Mouse (Mus musculus) liver, adult (tissue): ENCODE measurements around the gene Tsks.

Experiments
- GATA4 ChIP-seq: IDR thresholded peaks from 2 replicates; pipeline ENCODE4 v1.6.1; 2014; ENCODE audit warnings: mild to moderate bottlenecking, low read length; ENCODE audit not compliant: insufficient replicate concordance

Gene Tsks

GRCm38 (mm10) chr7:44922530-44922929 lies 20.5 kb upstream of the Tsks start:
- TF ChIP-seq GATA4, result no peak

DNA sequence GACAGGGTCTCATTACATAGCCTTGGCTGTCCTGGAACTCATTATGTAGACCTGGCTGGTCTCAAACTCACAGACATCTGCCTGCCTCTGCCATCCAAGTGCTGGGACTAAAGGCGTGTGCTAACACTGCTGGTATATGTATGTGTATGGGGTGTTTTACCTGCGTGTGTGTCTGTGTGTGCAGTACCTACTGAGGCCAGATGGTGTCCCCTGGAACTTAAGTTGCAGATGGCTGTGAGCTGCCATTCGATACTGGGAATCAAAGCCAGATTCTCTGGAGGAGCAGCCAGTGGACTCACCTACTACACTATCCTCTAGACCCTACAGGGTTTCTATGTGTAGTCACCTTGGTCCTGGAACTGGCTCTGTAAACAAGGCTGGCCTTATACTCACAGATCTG lies 17.5 kb upstream of the Tsks start:
- TF ChIP-seq GATA4, result no peak

DNA sequence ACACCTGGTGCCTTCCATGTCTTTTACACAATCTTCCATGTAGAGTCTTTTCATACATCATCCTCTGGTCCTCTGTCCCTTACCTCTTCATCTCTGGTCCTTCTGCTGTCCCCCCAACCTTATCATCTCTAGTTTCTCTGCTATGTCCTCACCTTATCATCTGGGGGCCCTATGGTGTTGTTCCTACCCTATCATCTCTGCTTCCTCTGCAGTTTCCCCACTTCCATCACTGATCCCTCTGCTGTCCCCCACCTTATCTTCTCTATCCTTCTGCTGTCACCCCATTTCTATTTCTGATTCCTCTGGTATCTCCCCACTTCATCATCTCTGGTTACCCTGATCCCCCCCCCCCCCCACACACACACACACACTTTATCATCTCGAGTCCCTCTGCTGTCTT lies 14.4 kb upstream of the Tsks start:
- TF ChIP-seq GATA4, result no peak

DNA sequence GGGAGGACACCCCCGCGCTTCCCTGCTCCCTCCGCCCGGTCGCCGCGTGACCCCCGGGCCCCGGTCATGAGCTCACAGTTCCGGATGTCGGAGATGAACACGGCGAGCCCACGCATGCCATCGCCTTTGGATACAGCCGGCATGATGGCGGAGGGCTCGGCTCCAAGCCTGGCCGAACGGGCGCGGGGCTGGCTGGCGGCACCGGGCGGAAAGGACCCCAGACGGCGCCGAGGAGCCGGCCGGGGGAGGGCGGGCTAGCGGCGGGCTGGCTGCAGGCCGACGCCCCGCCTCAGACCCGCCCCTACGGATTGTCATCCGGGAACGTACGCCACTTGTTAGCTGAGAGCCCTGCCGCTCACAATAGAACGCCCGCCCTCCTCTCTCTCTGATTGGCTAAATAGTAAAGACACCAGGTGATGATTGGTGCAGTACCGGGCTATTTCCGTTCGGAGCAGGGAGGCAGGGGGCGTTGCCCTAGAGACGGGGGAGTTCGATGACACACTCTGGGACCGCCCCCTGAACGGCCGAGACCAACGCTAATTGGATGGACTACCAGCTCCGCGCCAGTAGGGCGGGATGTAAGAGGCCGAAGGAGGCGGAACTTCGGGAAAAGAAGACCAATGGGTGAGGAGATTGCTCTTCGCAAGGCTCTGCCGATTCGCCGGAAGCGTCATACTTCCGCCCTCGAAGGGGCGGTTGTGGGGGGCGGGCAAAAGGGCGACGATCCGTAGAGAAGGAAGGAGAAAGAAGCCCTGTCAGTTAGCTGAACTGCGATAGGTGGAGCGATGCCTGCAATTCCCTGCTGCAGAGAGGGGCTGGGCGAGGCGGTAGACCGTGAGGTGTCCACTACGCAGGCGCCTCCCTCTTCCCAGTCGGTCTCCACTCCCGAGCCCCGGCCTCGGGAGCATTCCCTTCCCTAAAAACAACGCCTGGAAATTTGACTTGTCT lies 13.5 kb upstream of the Tsks start, which contains the start of gene Ap2a1:
Gene Ap2a1, minus strand, starts transcription at position 293 of the 948 bp plus-strand sequence.
- no peak; the same call in 1 of the 2 replicates for TF ChIP-seq GATA4

DNA sequence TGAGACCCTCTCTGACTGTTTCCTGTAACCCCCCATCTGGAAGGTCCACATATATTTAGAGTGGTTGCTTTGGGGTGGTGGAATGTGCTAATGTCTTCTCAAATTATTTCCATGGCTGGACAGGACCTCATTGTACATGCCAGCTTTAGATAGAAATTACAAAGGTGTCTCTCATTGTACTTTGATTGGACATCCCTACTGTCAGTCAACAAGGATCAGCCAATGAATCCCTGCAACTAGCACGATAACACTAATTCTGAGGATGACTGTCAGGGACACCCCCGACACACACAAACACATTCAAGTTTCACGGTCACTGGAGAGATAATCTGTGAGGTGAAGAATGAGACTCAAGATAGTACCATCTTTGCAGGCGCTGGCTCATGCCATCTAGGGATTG lies 4.3 kb upstream of the Tsks start:
- no peak for TF ChIP-seq GATA4

- TF ChIP-seq GATA4, result no peak
Measured at GRCm38 (mm10) chr7:44949922-44950321, 6.9 kb downstream of the Tsks start.

DNA sequence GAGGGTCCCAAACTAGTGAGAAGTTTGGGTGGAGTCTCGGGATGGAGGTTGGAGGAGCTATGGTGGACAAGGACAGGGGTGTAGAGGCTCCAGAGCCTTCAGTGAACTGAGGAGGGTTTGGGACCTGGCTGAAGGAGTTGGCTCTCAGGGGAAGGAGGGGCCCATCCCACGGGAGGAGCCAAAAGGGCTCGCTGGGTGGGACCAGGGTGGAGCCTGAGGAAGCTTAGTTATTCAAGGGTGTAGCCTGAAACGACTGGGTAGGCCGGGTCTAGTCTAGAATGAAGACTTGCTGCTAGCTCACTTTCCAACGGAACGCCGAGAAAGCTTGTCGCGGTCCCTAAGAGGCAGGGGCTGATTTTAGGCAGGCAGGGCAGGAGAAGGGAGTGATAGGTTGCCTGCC lies 9.0 kb downstream of the Tsks start:
- no peak for TF ChIP-seq GATA4

- no peak for TF ChIP-seq GATA4
Measured at GRCm38 (mm10) chr7:44952611-44953306, 9.8 kb downstream of the Tsks start.

GRCm38 (mm10) chr7:44953561-44953960 lies 10.6 kb downstream of the Tsks start:
- TF ChIP-seq GATA4, result no peak

- no peak for TF ChIP-seq GATA4
Measured at GRCm38 (mm10) chr7:44954091-44954885, 11.3 kb downstream of the Tsks start.

GRCm38 (mm10) chr7:44955628-44956027 lies 12.6 kb downstream of the Tsks start:
- no peak for TF ChIP-seq GATA4

DNA sequence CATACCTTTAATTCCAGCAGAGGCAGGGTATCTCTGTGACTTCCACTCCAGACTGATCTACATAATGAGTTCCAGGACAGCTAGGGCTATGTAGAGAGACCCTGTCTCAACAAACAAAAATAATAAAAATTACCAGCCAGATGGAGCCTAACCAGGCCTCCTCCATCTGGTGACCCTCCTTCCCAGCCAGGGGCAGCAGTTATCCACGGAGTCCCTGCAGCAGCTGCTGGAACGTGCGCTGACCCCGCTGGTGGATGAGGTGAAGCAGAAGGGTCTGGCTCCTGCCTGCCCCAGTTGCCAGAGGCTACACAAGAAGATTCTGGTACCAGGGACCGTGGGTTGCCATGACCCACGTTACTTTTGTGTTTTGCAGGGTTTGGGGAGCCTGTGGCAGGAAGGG lies 13.3 kb downstream of the Tsks start:
- no peak for TF ChIP-seq GATA4

- TF ChIP-seq GATA4, result no peak
Measured at GRCm38 (mm10) chr7:44957183-44957835, 14.3 kb downstream of the Tsks start.

DNA sequence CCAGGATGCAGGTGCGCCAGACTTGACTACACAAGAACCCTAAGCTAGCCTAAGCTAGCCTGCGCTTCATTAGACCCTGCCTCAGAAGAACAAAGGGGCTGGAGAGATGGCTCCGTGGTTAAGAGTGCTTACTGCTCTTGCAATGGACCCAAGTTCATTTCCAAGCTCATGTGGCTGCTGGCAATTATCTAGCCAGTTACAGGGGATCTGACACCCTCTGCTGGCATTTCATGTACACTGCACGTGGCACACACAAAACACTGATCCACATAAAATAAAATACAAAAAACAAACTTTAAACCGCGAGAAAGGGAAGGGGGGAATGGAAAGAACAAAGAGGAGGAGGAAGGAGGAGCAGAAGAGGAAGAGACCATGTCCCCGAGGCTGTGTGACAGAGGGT lies 15.2 kb downstream of the Tsks start:
- TF ChIP-seq GATA4, result no peak

DNA sequence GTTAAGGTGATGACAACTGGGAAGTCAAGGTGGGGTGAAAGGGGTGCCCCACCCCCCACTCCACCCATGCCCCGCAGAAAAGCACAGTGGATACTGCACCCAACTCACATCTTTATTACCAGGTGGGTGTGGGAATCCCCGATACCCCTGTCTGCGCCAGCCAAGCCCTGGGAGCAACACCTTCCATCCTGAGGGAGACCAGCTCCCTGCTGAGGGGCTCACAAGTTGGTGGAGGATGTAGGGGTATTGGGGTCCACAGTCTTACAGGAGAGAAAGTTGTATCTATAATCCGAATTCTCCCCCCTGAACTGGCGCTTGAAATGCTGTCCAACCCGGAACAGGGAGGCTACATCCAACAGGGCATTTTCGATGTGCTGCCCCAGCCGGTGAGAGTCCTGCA lies 16.3 kb downstream of the Tsks start:
- no peak for TF ChIP-seq GATA4
